Mouse (Mus musculus) R1 (cell line): ENCODE data around the gene Atp8b5.

Source experiments
- DNase-seq: peaks from one replicate; pipeline ENCODE4 v3.0.0-alpha.2; 2018; ENCODE audit warnings: low read depth, low spot score

Gene Atp8b5

GRCm38 (mm10) chr4:43321536-43321935 lies 54.6 kb downstream of the Atp8b5 start:
- no peak for DNase-seq

- DNase-seq, result no peak
These were observed 55.4 kb downstream of the Atp8b5 start for GRCm38 (mm10) chr4:43322336-43322735.

GRCm38 (mm10) chr4:43327118-43327517 lies 60.2 kb downstream of the Atp8b5 start:
- DNase-seq, result peak; percentile 43

- peak; percentile 99 for DNase-seq
These were observed 67.8 kb downstream of the Atp8b5 start for GRCm38 (mm10) chr4:43334771-43335170.

- peak; percentile 89 for DNase-seq
These were observed 69.2 kb downstream of the Atp8b5 start for GRCm38 (mm10) chr4:43336176-43336575.

- DNase-seq, result peak; percentile 13
These were observed 73.3 kb downstream of the Atp8b5 start for GRCm38 (mm10) chr4:43340096-43340804.

- DNase-seq, result peak; percentile 53
These were observed 74.4 kb downstream of the Atp8b5 start for GRCm38 (mm10) chr4:43341276-43341891.

- DNase-seq, result no peak
These were observed 75.5 kb downstream of the Atp8b5 start for GRCm38 (mm10) chr4:43342443-43342842.

GRCm38 (mm10) chr4:43344932-43345331 lies 78.0 kb downstream of the Atp8b5 start:
- DNase-seq, result no peak

- DNase-seq, result no peak
These were observed 82.2 kb downstream of the Atp8b5 start for GRCm38 (mm10) chr4:43349206-43349605.

GRCm38 (mm10) chr4:43350038-43350560 lies 83.1 kb downstream of the Atp8b5 start:
- no peak for DNase-seq

- DNase-seq, result no peak
These were observed 86.7 kb downstream of the Atp8b5 start for GRCm38 (mm10) chr4:43353662-43354061.

GRCm38 (mm10) chr4:43364914-43365560 lies 98.1 kb downstream of the Atp8b5 start:
- no peak for DNase-seq

GRCm38 (mm10) chr4:43367295-43367694 lies 100.3 kb downstream of the Atp8b5 start:
- DNase-seq, result no peak

GRCm38 (mm10) chr4:43367787-43368186 lies 100.8 kb downstream of the Atp8b5 start:
- no peak for DNase-seq

- no peak for DNase-seq
These were observed 104.4 kb downstream of the Atp8b5 start for GRCm38 (mm10) chr4:43371406-43371805.

GRCm38 (mm10) chr4:43372155-43372554 lies 105.2 kb downstream of the Atp8b5 start:
- no peak for DNase-seq

- DNase-seq, result no peak
These were observed 107.3 kb downstream of the Atp8b5 start for GRCm38 (mm10) chr4:43374266-43374665.

GRCm38 (mm10) chr4:43379601-43380000 lies 112.6 kb downstream of the Atp8b5 start:
- DNase-seq, result no peak

- DNase-seq, result no peak
These were observed 114.0 kb downstream of the Atp8b5 start for GRCm38 (mm10) chr4:43380951-43381350.

- peak; percentile 84 for DNase-seq
These were observed 114.6 kb downstream of the Atp8b5 start, which contains the start of gene Rusc2 for GRCm38 (mm10) chr4:43381408-43382154. Gene Rusc2, plus strand, starts transcription at chr4:43381979.
